Mouse (Mus musculus): ENCODE measurements around the gene Esrrg.

GRCm38 (mm10) chr1:187999121-187999520 is 390.5 kb downstream of the Esrrg start:
- TF ChIP-seq CTCF (conservative IDR thresholded peaks at IDR 0.05; ENCODE audit: low read length), result no peak
- TF ChIP-seq POU5F1 (IDR thresholded peaks at IDR 0.05; ENCODE audit: borderline replicate concordance, low read length), result no peak
- TF ChIP-seq NANOG (IDR thresholded peaks at IDR 0.05; ENCODE audit: borderline replicate concordance, low read length), result no peak

Measured in E14TG2a.4 (cell line).